Mouse (Mus musculus): ENCODE measurements around the gene Fbxw8.

Gene Fbxw8

DNA sequence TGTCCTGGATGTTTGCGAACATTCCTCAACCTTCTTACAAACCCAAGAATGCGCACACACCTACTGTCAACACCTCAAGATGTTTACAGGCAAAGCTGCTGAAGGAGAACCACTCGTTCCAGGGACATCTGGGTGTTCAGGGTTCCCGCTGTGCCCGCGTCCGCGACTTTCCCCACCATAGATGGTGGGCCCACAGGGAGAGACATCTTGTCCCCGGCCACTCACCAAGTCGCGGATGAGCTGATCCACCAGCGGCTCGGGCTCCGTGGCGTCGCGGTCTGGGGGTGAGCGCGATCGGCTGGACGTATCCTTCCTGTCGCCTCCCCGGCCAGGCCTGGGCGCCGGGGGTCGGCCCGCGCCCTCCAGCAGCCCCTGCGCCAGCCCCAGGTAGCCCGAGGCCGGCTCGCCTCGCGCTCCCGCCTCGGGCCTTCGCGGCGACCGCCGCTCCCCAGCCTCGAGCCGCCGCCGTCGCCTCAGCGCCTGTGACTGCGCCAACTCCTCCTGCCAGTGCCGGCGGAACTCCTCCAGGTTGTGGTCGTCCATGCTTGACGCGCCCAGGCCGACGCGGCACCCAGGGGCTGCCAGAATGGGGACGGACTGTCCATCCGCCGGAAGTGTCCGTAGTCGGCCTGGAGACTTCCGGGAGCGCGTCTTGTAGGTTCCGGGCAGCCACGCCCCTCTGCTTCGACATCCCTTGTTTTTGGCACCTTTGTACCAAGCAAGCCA is at the start of gene Fbxw8:
Gene Fbxw8 (minus strand): TSS at position 626 of the 726 bp plus-strand sequence.
- peak; percentile 94 to 95 for DNase-seq

DNA sequence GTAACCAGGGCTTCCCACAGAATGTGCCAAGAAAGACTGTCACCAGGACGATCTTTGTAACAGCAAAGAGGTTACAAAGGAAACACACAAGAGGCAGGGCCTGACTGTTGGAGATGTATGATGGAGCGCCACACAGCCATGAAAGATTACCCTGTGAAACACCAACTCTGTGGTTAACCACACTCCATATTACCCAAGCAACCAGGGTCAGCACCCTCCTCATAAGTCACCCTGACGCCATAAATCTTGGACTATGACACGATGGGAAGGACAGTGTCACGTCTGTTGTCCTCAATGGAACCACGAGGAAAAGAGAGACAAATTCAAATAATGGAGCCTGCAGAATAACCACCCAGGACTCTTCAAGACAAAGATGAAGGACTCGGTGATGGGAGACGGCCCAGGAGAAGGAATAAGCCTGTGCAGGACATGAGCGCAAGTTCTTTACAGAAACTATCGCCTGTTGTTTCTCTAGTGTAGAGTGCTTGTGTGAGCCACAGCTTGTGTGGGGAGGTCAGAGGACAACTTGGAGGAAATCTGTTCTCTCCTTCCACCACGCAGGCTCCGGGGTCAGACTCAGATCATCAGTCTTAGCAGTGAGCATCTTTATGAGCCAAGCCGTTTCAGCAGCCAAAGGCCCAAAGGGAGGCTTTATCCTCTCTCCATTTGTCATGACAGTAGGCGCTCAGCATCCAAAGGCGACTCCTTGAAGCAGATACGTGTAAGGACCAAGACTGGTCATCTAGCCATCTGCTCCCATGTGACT is 49.6 kb upstream of the Fbxw8 start:
- DNase-seq, result peak; percentile 48 to 66

DNA sequence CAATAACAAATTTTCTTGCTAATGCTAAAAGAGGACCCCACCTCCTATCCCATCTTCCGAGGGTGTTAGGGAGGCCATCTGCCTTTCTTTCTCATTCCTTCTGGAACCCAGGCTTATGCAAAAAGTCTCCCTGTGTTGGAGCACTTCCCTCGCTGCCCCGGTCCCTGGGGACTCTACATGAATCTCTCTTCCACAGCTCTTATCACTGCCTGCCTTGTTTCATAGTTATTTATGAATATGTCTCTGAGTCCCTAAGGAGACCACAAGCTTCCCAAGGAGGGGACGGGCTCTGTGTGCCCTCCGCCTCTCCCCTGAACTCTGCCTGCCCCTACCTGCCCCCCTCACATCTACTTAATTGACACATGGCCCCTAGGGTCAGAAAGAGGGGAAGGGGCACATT is 44.4 kb upstream of the Fbxw8 start:
- DNase-seq, result no peak

DNA sequence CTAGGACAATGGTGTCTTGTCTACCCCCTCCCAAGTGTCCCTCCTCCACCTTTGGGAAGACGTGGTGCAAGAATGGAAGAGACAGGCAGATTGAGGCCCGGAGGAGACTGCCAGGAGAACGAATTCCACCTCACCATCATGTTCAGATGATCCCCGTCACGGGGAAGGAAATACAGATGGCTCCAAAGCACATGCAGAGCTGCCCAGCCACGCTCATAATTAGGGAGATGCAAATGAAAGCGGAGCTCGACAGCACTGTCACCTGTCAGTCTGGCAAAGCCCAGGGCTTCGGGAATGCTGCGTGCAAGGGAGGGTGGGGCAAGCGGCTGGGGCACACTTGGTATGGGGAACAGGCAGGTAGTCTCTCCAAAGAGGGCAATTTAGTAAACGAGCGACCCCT is 42.2 kb upstream of the Fbxw8 start:
- DNase-seq, result no peak

DNA sequence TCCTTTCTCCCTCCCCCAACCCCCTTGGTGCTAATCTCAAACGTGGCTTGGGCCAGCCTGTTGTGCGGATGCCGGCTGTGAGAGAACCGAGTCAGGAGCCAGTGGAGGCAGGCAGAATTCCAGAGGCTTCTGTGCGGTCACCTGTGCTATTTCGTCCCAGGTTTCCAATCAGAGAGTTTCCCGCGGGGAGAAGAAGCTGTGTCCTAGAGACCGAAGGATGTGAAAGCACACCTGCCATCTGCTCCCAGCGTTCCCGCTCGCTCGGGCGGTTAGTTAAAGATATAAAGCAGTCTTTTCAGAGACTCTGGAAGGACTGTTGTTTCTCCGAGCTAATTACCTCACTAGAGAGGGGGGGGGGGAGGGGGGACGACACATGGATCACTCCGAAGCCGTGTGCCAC is 37.0 kb upstream of the Fbxw8 start:
- no peak for DNase-seq

DNA sequence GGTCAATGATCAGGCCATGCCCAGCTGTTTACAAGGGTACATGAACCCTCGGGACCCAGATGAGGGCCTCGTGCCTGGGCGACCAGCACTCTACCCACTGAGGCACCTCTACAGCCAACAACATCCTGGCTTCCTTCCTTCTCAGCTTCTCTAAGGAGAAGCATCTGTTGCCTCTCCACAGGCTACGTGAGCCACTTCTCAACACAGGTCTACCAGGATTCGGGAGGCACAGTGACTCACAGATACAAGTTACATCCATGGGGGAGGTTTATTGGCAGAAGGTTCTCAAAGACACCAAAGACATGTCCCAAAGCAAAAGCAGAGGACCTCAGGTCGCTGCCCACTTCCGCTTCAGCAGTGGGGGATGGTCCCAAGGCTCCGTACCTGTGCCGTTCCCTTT is 35.2 kb upstream of the Fbxw8 start:
- no peak for DNase-seq

DNA sequence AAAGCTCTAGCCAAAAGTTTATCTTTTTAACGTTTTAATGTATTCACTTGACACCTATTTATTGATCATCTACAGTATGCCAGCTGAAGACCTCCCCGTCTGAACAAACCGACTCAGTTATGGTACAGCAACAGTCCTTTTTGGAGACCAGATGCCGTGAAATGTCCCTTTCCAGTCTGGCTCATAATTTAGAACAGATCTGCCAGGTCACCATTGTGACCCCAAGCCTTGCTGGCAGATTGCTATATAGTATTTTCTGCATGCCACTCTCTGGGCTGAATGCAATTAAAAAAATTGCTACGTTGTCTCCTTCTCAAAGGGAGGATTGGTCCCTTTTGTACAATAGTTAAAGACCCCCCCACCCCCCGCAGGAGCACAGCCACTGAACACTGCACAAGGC is 33.1 kb upstream of the Fbxw8 start:
- DNase-seq, result no peak

DNA sequence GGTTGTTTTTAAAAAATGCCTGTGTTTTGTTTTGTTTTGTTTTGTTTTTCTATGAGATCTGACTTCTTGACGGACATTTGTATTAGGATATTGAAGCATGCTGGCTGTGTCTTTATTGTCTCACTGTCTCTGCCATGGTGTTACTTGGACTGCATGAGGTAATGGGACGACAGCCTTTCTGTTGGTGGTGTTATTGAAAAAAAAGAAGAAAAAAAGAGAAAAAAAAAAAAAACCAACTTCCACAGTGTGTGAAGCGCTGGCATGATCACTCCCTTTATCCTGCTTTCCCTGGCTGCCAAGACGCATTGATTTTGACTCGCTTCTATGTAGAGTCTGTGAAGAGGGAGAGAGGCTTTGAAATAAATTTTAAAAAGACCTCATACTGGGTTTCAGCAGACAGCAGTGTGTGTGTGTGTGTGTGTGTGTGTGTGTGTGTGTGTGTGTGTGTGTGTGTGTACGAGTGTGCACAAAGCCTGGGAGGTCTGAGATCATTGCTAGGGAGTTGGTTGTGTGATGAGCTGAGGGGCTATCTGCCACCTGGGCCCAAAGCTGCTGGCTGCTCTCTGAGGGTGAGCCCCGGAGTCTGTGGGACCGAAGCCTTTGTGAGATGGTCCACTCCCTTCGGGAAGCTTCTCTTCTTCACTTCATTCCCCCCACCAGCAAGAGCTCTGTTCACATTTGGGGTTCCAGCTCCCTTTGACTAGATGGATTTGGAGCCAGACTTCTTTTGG is 31.8 kb upstream of the Fbxw8 start:
- no peak for DNase-seq

DNA sequence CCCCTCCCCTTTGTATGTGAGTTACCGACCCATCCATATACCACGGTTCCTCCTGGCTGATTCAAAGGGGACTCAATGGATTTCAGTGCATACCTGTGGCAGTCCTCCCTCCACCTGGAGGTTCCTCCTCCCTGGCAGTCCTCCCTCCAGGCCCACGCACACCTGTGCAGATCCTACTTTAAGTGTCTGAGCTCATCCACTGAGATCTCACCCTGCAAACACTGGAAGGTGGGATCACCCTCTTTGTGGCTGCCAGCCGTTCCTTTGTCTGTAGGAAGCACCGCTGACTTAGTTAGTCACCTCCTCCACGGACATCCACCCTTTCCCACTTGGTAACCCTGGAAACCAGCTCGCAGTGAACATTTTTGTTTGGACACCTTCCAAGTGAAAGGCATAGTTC is 22.4 kb upstream of the Fbxw8 start:
- no peak for DNase-seq

DNA sequence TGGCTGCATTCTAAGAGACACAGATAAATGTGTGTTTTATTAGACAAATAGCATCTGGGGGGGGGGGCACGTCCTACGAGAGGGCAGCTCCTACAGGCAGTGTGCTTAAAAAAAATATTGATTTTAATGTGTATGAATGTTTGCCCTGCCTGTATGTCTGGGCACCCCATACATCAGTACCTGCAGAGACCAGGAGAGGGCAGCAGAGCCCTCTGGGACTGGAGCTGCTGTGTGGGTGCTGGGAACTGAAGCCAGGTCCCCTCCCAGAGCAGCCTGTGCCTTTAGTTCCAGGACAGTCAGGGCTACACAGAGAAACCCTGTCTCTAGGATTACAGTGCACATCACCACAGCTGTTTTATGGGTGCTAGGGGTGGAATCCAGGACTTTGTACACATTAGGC is 19.9 kb upstream of the Fbxw8 start:
- peak in 1 of 2 experiments; percentile 10 for DNase-seq

DNA sequence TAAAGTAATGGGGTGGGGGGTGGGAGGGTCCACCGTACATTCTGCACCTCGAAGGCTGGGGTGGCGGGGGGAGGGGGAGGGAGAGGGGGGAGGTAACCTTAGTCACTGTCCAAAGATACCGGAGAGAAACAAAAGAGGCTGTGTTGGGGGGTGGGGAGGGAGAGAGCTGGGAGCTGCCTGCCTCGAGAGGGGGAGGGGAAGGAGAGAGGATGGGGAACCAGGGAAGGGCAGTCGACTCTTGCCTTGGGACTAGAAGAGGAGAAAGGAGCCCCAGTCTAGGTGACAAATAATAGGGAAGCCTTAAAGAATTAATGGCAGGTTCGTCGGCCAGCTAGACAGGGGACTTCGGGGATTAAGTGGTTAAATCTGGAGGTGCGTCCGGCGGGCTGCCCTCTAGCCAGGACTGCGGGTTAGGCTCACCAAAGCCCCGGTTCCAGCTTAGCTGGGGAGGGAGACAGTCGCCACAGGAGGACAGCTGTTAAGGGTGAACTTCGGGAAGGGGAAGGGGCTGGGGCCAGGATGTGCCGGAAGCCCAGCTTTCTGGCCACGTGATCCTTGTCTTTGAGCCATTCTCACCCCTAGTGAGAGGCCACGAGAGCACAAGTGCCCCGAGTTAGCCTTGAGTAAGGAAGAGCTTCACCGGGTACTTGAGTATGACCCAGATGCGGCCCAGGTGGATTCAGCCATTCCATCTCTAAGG is 19.2 kb upstream of the Fbxw8 start:
- DNase-seq, result peak in 1 of 2 experiments; percentile 9

DNA sequence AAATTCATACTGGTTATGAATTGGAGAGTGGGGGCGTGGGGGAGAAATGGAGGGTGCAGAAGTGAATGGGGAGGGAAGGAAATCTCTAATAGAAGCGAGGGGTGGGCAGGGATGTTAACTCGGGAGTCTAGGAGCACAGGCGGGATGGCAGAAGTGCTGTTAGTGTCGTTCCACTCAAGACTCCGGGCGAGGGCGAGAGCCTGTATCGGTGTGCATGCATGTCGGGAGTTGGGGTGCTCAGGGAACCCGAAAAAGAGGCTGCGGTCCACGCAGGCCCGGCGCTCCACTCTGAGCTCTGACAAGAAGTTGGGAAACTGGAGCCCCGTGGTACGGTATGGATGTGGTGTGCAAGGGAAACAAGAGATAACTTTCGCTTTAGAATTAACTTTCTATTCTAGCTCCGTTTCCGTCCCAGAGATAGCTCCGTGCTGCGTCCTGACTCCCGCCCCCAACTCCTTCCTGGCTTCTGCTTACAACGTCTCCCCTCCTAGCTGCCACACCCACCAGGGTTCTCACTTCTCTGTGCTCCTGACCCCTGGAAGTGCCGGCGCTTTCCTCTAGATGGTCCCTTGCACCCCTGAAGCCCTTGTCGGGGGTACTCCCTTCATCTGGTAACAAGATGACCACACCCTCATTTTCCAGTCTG is 16.9 kb upstream of the Fbxw8 start:
- peak; percentile 7 to 17 for DNase-seq

DNA sequence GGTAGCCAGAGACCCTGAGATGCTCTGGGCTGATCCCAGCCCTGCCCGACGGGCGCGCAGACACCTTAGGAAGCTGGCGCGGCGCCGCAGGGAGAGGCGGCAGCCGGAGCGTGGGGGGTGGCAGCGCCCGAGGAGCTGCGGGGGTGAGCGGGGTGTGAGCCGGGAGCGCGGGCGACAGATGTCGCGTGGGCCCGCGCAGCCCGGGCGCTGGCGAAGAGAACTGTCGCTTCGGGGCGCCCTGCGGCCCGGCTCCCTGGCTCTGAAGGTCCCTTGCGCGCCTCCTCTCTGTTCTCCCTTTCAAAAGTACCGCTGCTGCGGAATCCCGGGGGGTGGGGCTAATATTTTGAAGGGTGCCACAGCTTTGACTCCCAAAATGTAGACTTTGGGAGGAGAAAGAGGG is 16.4 kb upstream of the Fbxw8 start:
- DNase-seq, result peak in 1 of 2 experiments; percentile 18

DNA sequence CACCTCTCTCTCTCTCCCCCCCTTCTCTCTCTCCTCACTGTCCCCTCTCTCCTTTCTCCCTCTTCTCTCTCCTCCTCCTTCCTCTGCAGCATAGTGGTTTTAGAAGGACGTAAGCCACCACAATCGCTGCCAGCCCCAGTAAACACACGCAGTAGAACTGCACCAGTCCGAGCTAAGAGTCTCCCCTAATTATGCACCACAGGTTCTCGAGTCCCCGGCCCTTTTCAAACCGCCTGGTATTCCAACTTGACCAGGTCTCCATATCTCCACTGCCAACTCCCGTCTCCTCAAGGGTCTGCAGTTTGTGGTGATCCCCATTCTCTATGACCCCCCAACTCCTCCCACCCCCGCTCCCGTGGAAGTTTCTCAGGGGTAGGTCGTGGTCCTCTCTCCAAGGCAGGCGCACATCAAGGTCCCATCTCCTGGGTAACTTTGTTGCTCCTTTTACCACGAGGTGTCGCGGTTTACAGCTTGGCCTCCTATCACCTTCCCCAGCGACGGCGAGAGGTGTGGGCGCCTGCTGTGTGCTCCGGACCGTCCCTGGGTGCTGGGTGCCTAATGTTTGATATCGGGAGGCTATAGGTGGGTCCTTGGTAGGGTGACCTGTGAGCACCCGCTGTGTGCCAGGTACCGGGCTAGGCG is 15.7 kb upstream of the Fbxw8 start:
- peak; percentile 38 to 58 for DNase-seq

DNA sequence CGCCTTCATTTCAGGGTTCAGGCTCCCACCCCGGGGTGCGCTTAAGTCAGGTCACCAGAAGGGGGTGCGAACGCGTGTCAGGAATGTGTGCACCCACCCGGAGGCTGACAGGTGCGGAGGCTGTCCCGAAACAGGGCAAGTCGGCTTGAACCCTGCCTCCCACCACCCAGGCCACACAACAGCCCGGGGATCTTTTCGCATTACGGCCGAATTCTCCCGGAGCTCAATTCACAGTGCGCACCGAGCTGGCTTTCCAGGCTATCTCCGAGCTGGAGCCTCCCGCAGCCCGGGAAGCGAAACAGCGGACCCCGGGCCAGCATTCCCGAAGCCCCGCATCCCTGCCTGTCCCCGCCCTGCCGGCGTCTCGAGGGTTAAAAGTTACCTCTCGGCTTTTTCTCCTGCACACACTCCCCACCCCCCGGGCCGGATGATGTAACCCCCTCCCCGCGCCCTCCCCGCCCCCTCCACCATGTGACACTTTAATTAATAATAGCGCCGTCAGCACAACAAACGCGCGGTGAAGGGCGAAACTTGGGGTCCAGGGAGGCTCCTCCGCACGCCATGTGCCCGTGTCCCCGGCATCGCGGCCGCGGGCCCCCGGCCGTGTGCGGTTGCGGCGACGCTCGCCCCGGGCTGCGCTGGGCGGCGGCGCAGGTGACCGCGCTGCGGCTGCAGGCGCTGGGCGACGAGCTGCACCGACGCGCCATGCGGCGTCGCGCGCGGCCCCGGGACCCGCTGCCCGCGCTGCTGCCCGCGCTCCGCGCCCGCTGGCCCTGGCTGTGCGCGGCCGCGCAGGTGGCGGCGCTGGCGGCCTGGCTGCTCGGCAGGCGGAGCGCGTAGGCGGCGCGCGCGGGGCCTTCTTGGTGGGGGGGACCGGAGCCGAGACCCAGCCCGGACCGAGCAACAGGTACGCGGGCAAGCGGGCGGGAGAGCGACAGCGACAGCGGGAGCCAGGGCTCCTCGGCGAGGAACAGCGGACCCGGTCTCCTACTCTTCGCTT is 14.3 kb upstream of the Fbxw8 start:
- DNase-seq, result peak; percentile 40 to 47

DNA sequence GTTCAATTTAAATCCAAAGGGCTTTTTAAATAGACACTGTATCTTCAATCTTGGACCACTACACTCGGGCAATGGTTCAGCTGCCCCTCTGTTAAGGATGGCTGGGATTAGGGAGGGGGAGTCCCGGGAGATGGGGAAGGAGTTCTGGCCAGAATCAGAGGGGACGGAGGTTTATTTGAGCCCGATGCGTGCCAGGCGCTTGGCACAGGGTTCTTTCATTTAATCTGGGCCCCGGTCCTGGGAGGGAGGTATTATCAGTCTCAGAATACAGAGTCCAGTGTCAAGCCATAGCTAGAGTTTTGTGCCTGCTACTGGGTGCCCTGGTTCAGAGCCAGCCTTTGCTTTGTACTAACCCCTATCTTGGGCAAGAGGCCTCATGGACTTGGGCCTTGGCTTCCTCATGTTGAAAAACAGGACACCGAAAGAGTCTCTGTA is 12.3 kb upstream of the Fbxw8 start:
- no peak for DNase-seq

DNA sequence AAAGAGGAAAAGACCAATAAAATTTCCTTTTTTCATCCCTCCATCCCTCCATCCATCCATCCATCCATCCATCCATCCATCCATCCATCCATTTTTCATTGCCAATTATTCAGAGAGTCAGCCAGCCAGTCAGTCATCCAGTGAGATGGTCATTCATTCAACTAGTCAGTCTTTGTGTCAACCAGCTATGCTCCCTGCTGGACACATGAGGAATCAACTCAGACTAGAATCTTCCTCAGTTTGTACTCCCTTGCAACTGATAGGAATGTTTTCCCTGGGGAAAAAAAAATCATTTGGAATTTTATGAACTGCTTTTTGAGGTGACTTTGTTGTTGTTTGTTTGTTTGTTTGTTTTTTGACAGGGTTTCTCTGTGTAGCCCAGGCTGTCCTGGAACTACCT is 10.2 kb upstream of the Fbxw8 start:
- DNase-seq, result no peak

DNA sequence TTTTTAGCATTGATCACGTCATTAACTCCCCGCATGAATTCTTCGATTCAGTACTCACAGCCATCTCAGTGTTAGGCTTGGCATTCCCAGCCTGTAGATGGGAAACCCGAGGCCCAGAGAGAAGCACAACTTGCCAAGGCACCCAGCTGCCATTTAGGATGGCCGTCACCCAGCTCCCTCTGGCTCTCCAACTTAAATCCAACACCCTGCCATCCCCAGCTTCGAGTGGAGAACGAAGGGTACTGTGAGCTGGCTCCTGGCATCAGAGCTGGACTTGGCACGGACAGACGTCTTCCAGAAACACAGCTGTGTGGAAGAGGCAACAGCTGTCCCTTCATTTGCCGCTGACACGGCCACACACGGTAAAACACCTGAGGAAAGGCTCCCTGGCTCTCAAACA is 9.3 kb upstream of the Fbxw8 start, which contains the start of gene Hrk:
Gene Hrk (plus strand): TSS at position 68 of the 400 bp plus-strand sequence.
- DNase-seq, result no peak

DNA sequence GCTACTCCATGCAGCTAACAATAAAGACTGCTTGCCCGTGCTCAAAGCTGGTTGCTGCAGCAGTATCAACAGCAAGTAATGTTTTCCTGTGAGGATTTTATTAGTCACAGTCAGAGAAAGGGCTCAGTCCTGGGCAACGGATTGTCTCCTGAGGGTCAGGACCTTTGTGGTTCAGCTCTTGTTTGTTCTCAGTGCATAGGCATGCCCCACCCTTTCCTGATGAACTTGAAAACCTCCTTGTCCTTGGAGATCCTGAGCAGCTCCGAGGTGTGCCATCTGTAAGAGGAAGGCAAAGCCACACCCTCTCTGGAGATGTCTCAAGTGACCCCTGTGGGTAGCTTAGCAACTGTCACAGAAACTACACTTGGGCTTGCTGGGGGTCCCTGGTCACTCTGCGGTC is 5.4 kb upstream of the Fbxw8 start:
- DNase-seq, result no peak

DNA sequence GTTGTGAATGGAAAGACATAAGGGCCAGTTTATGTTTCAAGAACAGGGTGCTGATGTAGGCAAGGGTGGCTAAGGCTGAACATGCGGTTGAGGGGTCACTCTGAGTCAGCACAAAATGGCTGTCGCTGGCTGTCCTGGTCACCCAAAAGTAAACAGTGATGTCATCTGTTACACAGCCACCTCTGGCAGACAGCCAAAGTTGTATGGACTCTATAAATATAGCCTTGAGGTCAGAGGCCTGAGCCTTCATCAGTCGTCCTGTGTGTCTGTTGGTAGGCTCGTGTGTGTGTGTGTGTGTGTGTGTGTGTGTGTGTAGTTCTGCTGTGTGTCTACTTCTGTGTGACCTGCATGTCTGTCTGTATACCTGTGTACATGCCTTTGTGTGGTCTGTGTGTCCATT is 1.7 kb upstream of the Fbxw8 start:
- no peak for DNase-seq

DNA sequence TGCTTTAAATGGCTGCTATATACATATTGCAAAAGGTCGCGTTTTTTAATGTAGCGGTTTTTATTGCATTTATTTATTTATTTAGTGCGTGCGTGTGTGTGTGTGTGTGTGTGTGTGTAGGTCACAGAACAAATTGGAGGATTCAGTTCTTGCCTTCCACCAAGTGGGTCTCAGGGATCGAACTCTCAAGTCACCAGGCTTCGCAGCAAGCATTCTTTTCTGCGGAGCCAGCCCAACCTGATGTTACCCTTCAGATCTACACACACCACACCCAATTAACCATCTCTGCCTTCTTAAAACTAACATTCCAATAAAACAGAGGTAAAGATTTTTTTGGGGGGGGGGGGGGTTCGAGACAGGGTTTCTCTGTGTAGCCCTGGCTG is 292 bp upstream of the Fbxw8 start:
- DNase-seq, result no peak
